Mouse (Mus musculus): ENCODE measurements around the gene C1ra. TPM values are rescaled to one million over a fixed set of nuclear protein-coding genes. Genes with fewer than 3 reads are reported as not detected.
"Not testable (repeated sequence)": the region's sequence is repeated elsewhere in the genome, so short reads cannot be mapped to it uniquely, and the experiment has no call there.

The C1ra gene
- polyA plus RNA-seq, 1 experiment from 2014 or later: 0.12 TPM

GRCm38 (mm10) chr6:124511936-124512335 is 269 bp upstream of the C1ra start:
- Histone ChIP-seq H3K4me3 (replicated peaks; ENCODE audit: low read depth, low read length) (no peak overlapping the region), H3K27me3 (ENCODE audit: control insufficient read depth, insufficient read depth, low read length) (no peaks in the 10 kb centered on the region), H3K4me2 (ENCODE audit: low read length) (no peak overlapping the region), H3K4me1 (ENCODE audit: control insufficient read depth, insufficient read depth, low read length) (no peaks in the 10 kb centered on the region), H3K9ac (replicated peaks; ENCODE audit: low read length) (no peak overlapping the region), H3K27ac (replicated peaks; ENCODE audit: low read depth, low read length) (no peak overlapping the region), H3K9me3 (ENCODE audit: control insufficient read depth, low read length) (no peaks in the 10 kb centered on the region), H3K36me3 (ENCODE audit: control insufficient read depth, insufficient read depth, low read length) (no peaks in the 10 kb centered on the region)
- ATAC-seq (ENCODE audit: low FRiP score, low TSS enrichment) (no peak), DNase-seq (no peak)
- WGBS: 71% methylated on average over 6 of the region's 6 CpGs

DNA sequence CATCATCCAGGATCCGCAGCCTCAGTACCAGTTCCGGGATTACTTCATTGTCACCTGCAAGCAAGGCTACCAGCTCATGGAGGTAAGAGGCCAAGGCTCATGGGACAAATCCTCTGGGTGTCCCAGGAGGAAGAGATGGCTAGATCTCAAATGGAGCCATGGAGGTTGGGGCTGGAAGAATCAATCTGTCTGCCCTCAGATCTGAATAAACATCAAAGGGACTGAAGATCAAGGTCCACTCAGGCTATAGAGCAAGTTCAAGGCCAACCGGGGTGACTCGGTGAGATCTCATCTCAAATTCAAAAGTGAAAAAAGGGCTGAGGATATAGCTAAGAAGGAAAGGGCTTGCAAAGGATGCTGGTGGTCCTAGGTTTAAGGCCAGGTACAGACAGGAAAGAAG is 5.5 kb downstream of the C1ra start:
- WGBS: 94% methylated on average over 4 of the region's 4 CpGs

GRCm38 (mm10) chr6:124522082-124522481 is 9.9 kb downstream of the C1ra start:
- not testable (repeated sequence) for H3K27me3 ChIP-seq (ENCODE audit: control insufficient read depth, insufficient read depth, low read length); H3K27ac ChIP-seq (replicated peaks; ENCODE audit: low read depth, low read length); ATAC-seq (ENCODE audit: low FRiP score, low TSS enrichment); DNase-seq; H3K4me2 ChIP-seq (ENCODE audit: low read length); H3K9ac ChIP-seq (replicated peaks; ENCODE audit: low read length); H3K36me3 ChIP-seq (ENCODE audit: control insufficient read depth, insufficient read depth, low read length); H3K4me1 ChIP-seq (ENCODE audit: control insufficient read depth, insufficient read depth, low read length); H3K4me3 ChIP-seq (replicated peaks; ENCODE audit: low read depth, low read length); H3K9me3 ChIP-seq (ENCODE audit: control insufficient read depth, low read length)
- 78% methylated on average over 7 of the region's 7 CpGs for WGBS

More for the DNA sequence above, 5.5 kb downstream of the C1ra start:
- H3K4me3 ChIP-seq (replicated peaks; ENCODE audit: low read depth, low read length); H3K9me3 ChIP-seq (ENCODE audit: control insufficient read depth, low read length); H3K9ac ChIP-seq (replicated peaks; ENCODE audit: low read length); DNase-seq; H3K27me3 ChIP-seq (ENCODE audit: control insufficient read depth, insufficient read depth, low read length); H3K27ac ChIP-seq (replicated peaks; ENCODE audit: low read depth, low read length); H3K4me1 ChIP-seq (ENCODE audit: control insufficient read depth, insufficient read depth, low read length); H3K4me2 ChIP-seq (ENCODE audit: low read length); ATAC-seq (ENCODE audit: low FRiP score, low TSS enrichment); H3K36me3 ChIP-seq (ENCODE audit: control insufficient read depth, insufficient read depth, low read length): not testable (repeated sequence)

DNA sequence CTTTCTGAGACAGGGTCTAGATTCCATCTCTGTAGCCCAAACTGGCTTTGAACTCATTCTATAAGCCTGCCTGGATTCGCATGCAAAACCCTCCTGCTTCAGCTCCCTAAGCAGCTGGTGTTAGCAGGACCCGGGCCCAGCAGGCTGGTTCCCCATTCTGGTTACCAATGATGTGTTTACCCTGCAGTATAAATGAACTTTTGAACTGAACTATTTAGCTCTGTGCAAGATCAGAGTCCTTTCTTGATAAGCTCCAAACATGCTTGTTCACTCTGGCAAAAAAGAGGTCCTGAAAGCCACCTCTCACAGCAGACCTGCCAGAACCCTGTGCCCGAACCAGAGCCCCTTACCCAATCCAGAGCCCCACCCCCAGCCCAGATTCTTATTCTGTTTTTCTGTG is 15.7 kb downstream of the C1ra start:
- no peak overlapping the region for H3K4me3 ChIP-seq (replicated peaks; ENCODE audit: low read depth, low read length)
- no peak overlapping the region for H3K4me2 ChIP-seq (ENCODE audit: low read length)
- H3K9me3 ChIP-seq (ENCODE audit: control insufficient read depth, low read length): no peaks in the 10 kb centered on the region
- WGBS: 79% methylated on average over 3 of the region's 3 CpGs
- no peak for ATAC-seq (ENCODE audit: low FRiP score, low TSS enrichment)
- no peak overlapping the region for H3K27ac ChIP-seq (replicated peaks; ENCODE audit: low read depth, low read length)
- no peak overlapping the region for H3K9ac ChIP-seq (replicated peaks; ENCODE audit: low read length)
- no peaks in the 10 kb centered on the region for H3K4me1 ChIP-seq (ENCODE audit: control insufficient read depth, insufficient read depth, low read length)
- H3K36me3 ChIP-seq (ENCODE audit: control insufficient read depth, insufficient read depth, low read length): no peaks in the 10 kb centered on the region
- no peak for DNase-seq
- H3K27me3 ChIP-seq (ENCODE audit: control insufficient read depth, insufficient read depth, low read length): no peaks in the 10 kb centered on the region

- no peaks in the 10 kb centered on the region for H3K9me3 ChIP-seq (ENCODE audit: control insufficient read depth, low read length)
- no peak overlapping the region for H3K4me2 ChIP-seq (ENCODE audit: low read length)
- H3K9ac ChIP-seq (replicated peaks; ENCODE audit: low read length): no peak overlapping the region
- ATAC-seq (ENCODE audit: low FRiP score, low TSS enrichment) (no peak), DNase-seq (no peak)
- no peaks in the 10 kb centered on the region for H3K36me3 ChIP-seq (ENCODE audit: control insufficient read depth, insufficient read depth, low read length)
- H3K27me3 ChIP-seq (ENCODE audit: control insufficient read depth, insufficient read depth, low read length): no peaks in the 10 kb centered on the region
- WGBS: 89% methylated on average over 8 of the region's 8 CpGs
- H3K4me3 ChIP-seq (replicated peaks; ENCODE audit: low read depth, low read length): no peak overlapping the region
- no peak overlapping the region for H3K27ac ChIP-seq (replicated peaks; ENCODE audit: low read depth, low read length)
- no peaks in the 10 kb centered on the region for H3K4me1 ChIP-seq (ENCODE audit: control insufficient read depth, insufficient read depth, low read length)
Observed at GRCm38 (mm10) chr6:124531077-124531476, 18.9 kb downstream of the C1ra start.

- H3K36me3 ChIP-seq (ENCODE audit: control insufficient read depth, insufficient read depth, low read length); H3K4me2 ChIP-seq (ENCODE audit: low read length); ATAC-seq (ENCODE audit: low FRiP score, low TSS enrichment); H3K9me3 ChIP-seq (ENCODE audit: control insufficient read depth, low read length); H3K4me1 ChIP-seq (ENCODE audit: control insufficient read depth, insufficient read depth, low read length); H3K4me3 ChIP-seq (replicated peaks; ENCODE audit: low read depth, low read length); H3K9ac ChIP-seq (replicated peaks; ENCODE audit: low read length); H3K27ac ChIP-seq (replicated peaks; ENCODE audit: low read depth, low read length); H3K27me3 ChIP-seq (ENCODE audit: control insufficient read depth, insufficient read depth, low read length); DNase-seq: not testable (repeated sequence)
- 80% methylated on average over 8 of the region's 8 CpGs for WGBS
Observed at GRCm38 (mm10) chr6:124536125-124536829, 24.1 kb downstream of the C1ra start.

DNA sequence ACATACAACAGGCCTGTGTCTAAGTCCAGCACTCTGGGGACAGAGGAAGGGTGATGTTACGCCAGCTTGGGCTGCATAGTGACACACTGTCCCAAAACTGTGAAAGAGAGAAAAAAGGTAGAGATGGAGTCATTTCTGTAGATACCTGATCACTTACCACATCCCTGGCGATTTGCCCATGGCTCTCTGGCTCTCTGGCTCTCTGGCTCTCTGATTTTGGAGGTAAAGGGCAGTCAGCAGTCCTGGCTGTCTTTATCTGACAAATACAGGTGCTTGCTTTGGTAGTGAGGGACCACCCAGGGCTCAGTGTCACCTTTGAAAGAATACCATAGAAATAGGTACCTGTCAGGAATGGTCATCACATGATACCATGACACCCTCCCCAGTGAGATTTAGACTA is 29.0 kb downstream of the C1ra start:
- H3K9me3 ChIP-seq (ENCODE audit: control insufficient read depth, low read length); DNase-seq; ATAC-seq (ENCODE audit: low FRiP score, low TSS enrichment); H3K36me3 ChIP-seq (ENCODE audit: control insufficient read depth, insufficient read depth, low read length); H3K4me1 ChIP-seq (ENCODE audit: control insufficient read depth, insufficient read depth, low read length); H3K27ac ChIP-seq (replicated peaks; ENCODE audit: low read depth, low read length); H3K4me2 ChIP-seq (ENCODE audit: low read length); H3K4me3 ChIP-seq (replicated peaks; ENCODE audit: low read depth, low read length); H3K9ac ChIP-seq (replicated peaks; ENCODE audit: low read length); H3K27me3 ChIP-seq (ENCODE audit: control insufficient read depth, insufficient read depth, low read length): not testable (repeated sequence)
- WGBS: 86% methylated on average over 2 of the region's 2 CpGs

- H3K4me2 ChIP-seq (ENCODE audit: low read length); H3K4me1 ChIP-seq (ENCODE audit: control insufficient read depth, insufficient read depth, low read length); H3K36me3 ChIP-seq (ENCODE audit: control insufficient read depth, insufficient read depth, low read length); H3K9me3 ChIP-seq (ENCODE audit: control insufficient read depth, low read length); H3K4me3 ChIP-seq (replicated peaks; ENCODE audit: low read depth, low read length); H3K27ac ChIP-seq (replicated peaks; ENCODE audit: low read depth, low read length); H3K9ac ChIP-seq (replicated peaks; ENCODE audit: low read length); H3K27me3 ChIP-seq (ENCODE audit: control insufficient read depth, insufficient read depth, low read length): not testable (repeated sequence)
- ATAC-seq (ENCODE audit: low FRiP score, low TSS enrichment) (0 out of 2 replicates have a peak, but pooled peaks have one; percentile 17), DNase-seq (peak; percentile 43)
- WGBS: 0% methylated on average over 1 of the region's 1 CpGs
Observed at GRCm38 (mm10) chr6:124542284-124542683, 30.1 kb downstream of the C1ra start, which contains the start of gene C1s1. Gene C1s1 (minus strand): TSS chr6:124542359.

GRCm38 (mm10) chr6:124544466-124544865 is 32.3 kb downstream of the C1ra start:
- Histone ChIP-seq H3K9ac (replicated peaks; ENCODE audit: low read length) (no peak overlapping the region), H3K36me3 (ENCODE audit: control insufficient read depth, insufficient read depth, low read length) (no peaks in the 10 kb centered on the region), H3K4me2 (ENCODE audit: low read length) (no peak overlapping the region), H3K27ac (replicated peaks; ENCODE audit: low read depth, low read length) (no peak overlapping the region), H3K9me3 (ENCODE audit: control insufficient read depth, low read length) (no peaks in the 10 kb centered on the region), H3K27me3 (ENCODE audit: control insufficient read depth, insufficient read depth, low read length) (no peaks in the 10 kb centered on the region), H3K4me1 (ENCODE audit: control insufficient read depth, insufficient read depth, low read length) (no peaks in the 10 kb centered on the region), H3K4me3 (replicated peaks; ENCODE audit: low read depth, low read length) (no peak overlapping the region)
- no peak for DNase-seq
- ATAC-seq (ENCODE audit: low FRiP score, low TSS enrichment): no peak
- 85% methylated on average over 5 of the region's 6 CpGs for WGBS

Measured in midbrain, embryonic 14.5 days (tissue).